Mouse (Mus musculus): Measurements from ENCODE around the gene Nudt15. TPM values are rescaled to one million over a fixed set of nuclear protein-coding genes. Genes with fewer than 3 reads are reported as not detected.

The Nudt15 gene
- polyA plus RNA-seq, 1 experiment, result 2.4 TPM

- Histone ChIP-seq H3K4me3 (replicated peaks; ENCODE audit: control insufficient read depth, low read depth, low read length) (peak within 1 kb of the TSS; percentile 73), H3K27ac (ENCODE audit: control insufficient read depth, insufficient read depth, low read depth, low read length, poor library complexity) (peak within 1 kb of the TSS; percentile 89), H3K4me1 (ENCODE audit: control insufficient read depth, insufficient read depth, low read length) (no peaks in the 10 kb centered on the region; the same call in 1 of the 2 replicates)
- WGBS, result under 1% methylated on average over 41 of the region's 41 CpGs
- TF ChIP-seq CTCF (IDR thresholded peaks at IDR 0.05; ENCODE audit: control insufficient read depth, insufficient read depth, low read length) (peak; percentile 99), POLR2A (IDR thresholded peaks at IDR 0.05; ENCODE audit: borderline replicate concordance, control insufficient read depth, low read depth, low read length) (peak; percentile 65; the same call in 1 of the 2 replicates)
These were observed 23.1 kb downstream of the Nudt15 start, which contains the start of gene Sucla2 for GRCm38 (mm10) chr14:73524766-73525448. Gene Sucla2, plus strand, starts transcription at chr14:73525319.

GRCm38 (mm10) chr14:73524136-73524535, 23.9 kb downstream of the Nudt15 start:
- Histone ChIP-seq H3K4me3 (replicated peaks; ENCODE audit: control insufficient read depth, low read depth, low read length) (no peak overlapping the region), H3K27ac (ENCODE audit: control insufficient read depth, insufficient read depth, low read depth, low read length, poor library complexity) (no peak overlapping the region), H3K4me1 (ENCODE audit: control insufficient read depth, insufficient read depth, low read length) (no peaks in the 10 kb centered on the region; the same call in 1 of the 2 replicates)
- WGBS, result 40% methylated on average over 3 of the region's 3 CpGs
- TF ChIP-seq POLR2A (IDR thresholded peaks at IDR 0.05; ENCODE audit: borderline replicate concordance, control insufficient read depth, low read depth, low read length) (no peak), CTCF (IDR thresholded peaks at IDR 0.05; ENCODE audit: control insufficient read depth, insufficient read depth, low read length) (no peak)

GRCm38 (mm10) chr14:73509765-73510423, 38.1 kb downstream of the Nudt15 start, which contains the start of gene Med4:
Gene Med4, plus strand, starts transcription at chr14:73510025.
- peak; percentile 100 for TF ChIP-seq CTCF (IDR thresholded peaks at IDR 0.05; ENCODE audit: control insufficient read depth, insufficient read depth, low read length)
- TF ChIP-seq POLR2A (IDR thresholded peaks at IDR 0.05; ENCODE audit: borderline replicate concordance, control insufficient read depth, low read depth, low read length), result peak; percentile 79; the same call in 1 of the 2 replicates
- WGBS, result under 1% methylated on average over 41 of the region's 41 CpGs
- peak within 1 kb of the TSS; percentile 40; the same call in 1 of the 2 replicates for H3K27ac ChIP-seq (ENCODE audit: control insufficient read depth, insufficient read depth, low read depth, low read length, poor library complexity)
- peak within 1 kb of the TSS; percentile 81 for H3K4me3 ChIP-seq (replicated peaks; ENCODE audit: control insufficient read depth, low read depth, low read length)
- no peaks in the 10 kb centered on the region; the same call in 1 of the 2 replicates for H3K4me1 ChIP-seq (ENCODE audit: control insufficient read depth, insufficient read depth, low read length)

- H3K4me1 ChIP-seq (ENCODE audit: control insufficient read depth, insufficient read depth, low read length), result no peaks in the 10 kb centered on the region; the same call in 1 of the 2 replicates
- 52% methylated on average over 6 of the region's 6 CpGs for WGBS
- no peak overlapping the region for H3K27ac ChIP-seq (ENCODE audit: control insufficient read depth, insufficient read depth, low read depth, low read length, poor library complexity)
- H3K4me3 ChIP-seq (replicated peaks; ENCODE audit: control insufficient read depth, low read depth, low read length), result no peak overlapping the region
- no peak for TF ChIP-seq CTCF (IDR thresholded peaks at IDR 0.05; ENCODE audit: control insufficient read depth, insufficient read depth, low read length)
- TF ChIP-seq POLR2A (IDR thresholded peaks at IDR 0.05; ENCODE audit: borderline replicate concordance, control insufficient read depth, low read depth, low read length), result no peak
These were observed 39.2 kb downstream of the Nudt15 start for GRCm38 (mm10) chr14:73508630-73509395.

GRCm38 (mm10) chr14:73507702-73508376, 40.2 kb downstream of the Nudt15 start:
- Histone ChIP-seq H3K27ac (ENCODE audit: control insufficient read depth, insufficient read depth, low read depth, low read length, poor library complexity) (no peak overlapping the region), H3K4me3 (replicated peaks; ENCODE audit: control insufficient read depth, low read depth, low read length) (no peak overlapping the region)
- TF ChIP-seq POLR2A (IDR thresholded peaks at IDR 0.05; ENCODE audit: borderline replicate concordance, control insufficient read depth, low read depth, low read length) (no peak), CTCF (IDR thresholded peaks at IDR 0.05; ENCODE audit: control insufficient read depth, insufficient read depth, low read length) (no peak)

GRCm38 (mm10) chr14:73507200-73507599, 40.8 kb downstream of the Nudt15 start:
- no peak overlapping the region for H3K27ac ChIP-seq (ENCODE audit: control insufficient read depth, insufficient read depth, low read depth, low read length, poor library complexity)
- TF ChIP-seq POLR2A (IDR thresholded peaks at IDR 0.05; ENCODE audit: borderline replicate concordance, control insufficient read depth, low read depth, low read length) (no peak), CTCF (IDR thresholded peaks at IDR 0.05; ENCODE audit: control insufficient read depth, insufficient read depth, low read length) (no peak)
- no peaks in the 10 kb centered on the region; the same call in 1 of the 2 replicates for H3K4me1 ChIP-seq (ENCODE audit: control insufficient read depth, insufficient read depth, low read length)
- WGBS, result 69% methylated on average over 15 of the region's 15 CpGs
- no peak overlapping the region for H3K4me3 ChIP-seq (replicated peaks; ENCODE audit: control insufficient read depth, low read depth, low read length)

More at GRCm38 (mm10) chr14:73507702-73508376, 40.2 kb downstream of the Nudt15 start:
- no peaks in the 10 kb centered on the region; the same call in 1 of the 2 replicates for H3K4me1 ChIP-seq (ENCODE audit: control insufficient read depth, insufficient read depth, low read length)
- 57% methylated on average over 11 of the region's 11 CpGs for WGBS

- Histone ChIP-seq H3K27ac (ENCODE audit: control insufficient read depth, insufficient read depth, low read depth, low read length, poor library complexity) (no peak overlapping the region), H3K4me3 (replicated peaks; ENCODE audit: control insufficient read depth, low read depth, low read length) (no peak overlapping the region), H3K4me1 (ENCODE audit: control insufficient read depth, insufficient read depth, low read length) (no peaks in the 10 kb centered on the region; the same call in 1 of the 2 replicates)
- TF ChIP-seq POLR2A (IDR thresholded peaks at IDR 0.05; ENCODE audit: borderline replicate concordance, control insufficient read depth, low read depth, low read length) (no peak), CTCF (IDR thresholded peaks at IDR 0.05; ENCODE audit: control insufficient read depth, insufficient read depth, low read length) (no peak)
- WGBS, result 78% methylated on average over 8 of the region's 8 CpGs
These were observed 41.8 kb downstream of the Nudt15 start for GRCm38 (mm10) chr14:73506283-73506682.

Data from bone marrow, adult 2 months (tissue).